Mouse (Mus musculus): Measurements from ENCODE around the gene Arid4b.
A peak's percentile ranks its signal among the peaks of the same experiment; 100 is the strongest.
"Not testable (repeated sequence)": the region's sequence is repeated elsewhere in the genome, so short reads cannot be mapped to it uniquely, and the experiment has no call there.

Arid4b gene

GRCm38 (mm10) chr13:14063013-14063941 lies at the start of gene Arid4b, which contains the start of gene Ggps1:
Gene Arid4b, plus strand, starts transcription at chr13:14063232.
Gene Ggps1, minus strand, starts transcription at chr13:14063488.
- peak; percentile 96 to 97 for DNase-seq (ENCODE audit: low spot score in 2 of 2)

- DNase-seq (ENCODE audit: low spot score in 2 of 2) = no peak
These were observed 49.0 kb upstream of the Arid4b start for GRCm38 (mm10) chr13:14014001-14014400.

- DNase-seq (ENCODE audit: low spot score in 2 of 2) = no peak
These were observed 48.5 kb upstream of the Arid4b start for GRCm38 (mm10) chr13:14014540-14014939.

GRCm38 (mm10) chr13:14015609-14016008 lies 47.4 kb upstream of the Arid4b start:
- no peak for DNase-seq (ENCODE audit: low spot score in 2 of 2)

- no peak for DNase-seq (ENCODE audit: low spot score in 2 of 2)
These were observed 44.7 kb upstream of the Arid4b start for GRCm38 (mm10) chr13:14018283-14018682.

- DNase-seq (ENCODE audit: low spot score in 2 of 2) = no peak
These were observed 44.2 kb upstream of the Arid4b start for GRCm38 (mm10) chr13:14018852-14019251.

- DNase-seq (ENCODE audit: low spot score in 2 of 2) = not testable (repeated sequence)
These were observed 41.6 kb upstream of the Arid4b start for GRCm38 (mm10) chr13:14021417-14021816.

- no peak for DNase-seq (ENCODE audit: low spot score in 2 of 2)
These were observed 37.5 kb upstream of the Arid4b start for GRCm38 (mm10) chr13:14025554-14025953.

GRCm38 (mm10) chr13:14026154-14026820 lies 36.7 kb upstream of the Arid4b start:
- DNase-seq (ENCODE audit: low spot score in 2 of 2) = no peak

GRCm38 (mm10) chr13:14033309-14034072 lies 29.5 kb upstream of the Arid4b start:
- DNase-seq (ENCODE audit: low spot score in 2 of 2) = no peak

- no peak for DNase-seq (ENCODE audit: low spot score in 2 of 2)
These were observed 29.0 kb upstream of the Arid4b start for GRCm38 (mm10) chr13:14034073-14034348.

GRCm38 (mm10) chr13:14035352-14035751 lies 27.7 kb upstream of the Arid4b start:
- DNase-seq (ENCODE audit: low spot score in 2 of 2) = not testable (repeated sequence)

- DNase-seq (ENCODE audit: low spot score in 2 of 2) = no peak
These were observed 27.0 kb upstream of the Arid4b start for GRCm38 (mm10) chr13:14035875-14036630.

- peak; percentile 21 to 31 for DNase-seq (ENCODE audit: low spot score in 2 of 2)
These were observed 24.1 kb upstream of the Arid4b start for GRCm38 (mm10) chr13:14038911-14039291.

GRCm38 (mm10) chr13:14039292-14039965 lies 23.6 kb upstream of the Arid4b start, which contains the start of gene Tbce:
Gene Tbce, minus strand, starts transcription at chr13:14039638.
- peak; percentile 92 to 96 for DNase-seq (ENCODE audit: low spot score in 2 of 2)

GRCm38 (mm10) chr13:14040186-14040585 lies 22.8 kb upstream of the Arid4b start:
- no peak for DNase-seq (ENCODE audit: low spot score in 2 of 2)

GRCm38 (mm10) chr13:14043851-14044250 lies 19.2 kb upstream of the Arid4b start:
- no peak for DNase-seq (ENCODE audit: low spot score in 2 of 2)

GRCm38 (mm10) chr13:14044521-14044920 lies 18.5 kb upstream of the Arid4b start:
- no peak for DNase-seq (ENCODE audit: low spot score in 2 of 2)

GRCm38 (mm10) chr13:14049878-14050277 lies 13.2 kb upstream of the Arid4b start:
- DNase-seq (ENCODE audit: low spot score in 2 of 2) = no peak

GRCm38 (mm10) chr13:14056801-14057200 lies 6.2 kb upstream of the Arid4b start:
- DNase-seq (ENCODE audit: low spot score in 2 of 2) = no peak

GRCm38 (mm10) chr13:14059582-14059981 lies 3.5 kb upstream of the Arid4b start:
- no peak for DNase-seq (ENCODE audit: low spot score in 2 of 2)

All from right cerebral cortex, adult 2 months (tissue).